Mouse (Mus musculus) stomach, embryonic 14.5 days (tissue): ENCODE data around the gene Tmem102. TPM values are rescaled to one million over a fixed set of nuclear protein-coding genes. Genes with fewer than 3 reads are reported as not detected.

Experiments used
- ATAC-seq: fragments of 200-750 bp; cut with Nextera tagmentation; 2 replicates; pipeline ENCODE4 v1.8.0; 2017; ENCODE audit warnings: low read depth, moderate TSS enrichment; ENCODE audit not compliant: insufficient number of reproducible peaks, insufficient read depth, low FRiP score
- H3K27ac ChIP-seq: fragments of 300-500 bp; sonication (generic); 2 replicates; pipeline ENCODE4 v1.5.1; 2014; ENCODE audit warnings: mild to moderate bottlenecking, low read length, moderate library complexity, mixed read lengths
- H3K27me3 ChIP-seq: fragments of 300-500 bp; sonication (generic); 2 replicates; pipeline ENCODE4 v1.6.1; 2014; ENCODE audit warnings: low read length, control low read depth, mixed read lengths; ENCODE audit not compliant: control insufficient read depth, insufficient read depth
- H3K36me3 ChIP-seq: fragments of 300-500 bp; sonication (generic); 2 replicates; pipeline ENCODE4 v1.6.1; 2014; ENCODE audit warnings: mild to moderate bottlenecking, control low read depth, low read length, moderate library complexity, mixed read lengths; ENCODE audit not compliant: control insufficient read depth, insufficient read depth
- H3K4me1 ChIP-seq: fragments of 300-500 bp; sonication (generic); 2 replicates; pipeline ENCODE4 v1.6.1; 2014; ENCODE audit warnings: low read length, control low read depth, mixed read lengths; ENCODE audit not compliant: control insufficient read depth, insufficient read depth
- H3K4me2 ChIP-seq: fragments of 300-500 bp; sonication (generic); replicated peaks from 2 replicates; pipeline ENCODE4 v1.6.1; 2014; ENCODE audit warnings: low read depth, low read length, control low read depth
- H3K4me3 ChIP-seq: fragments of 300-500 bp; sonication (generic); 2 replicates; pipeline ENCODE4 v1.5.1; 2014; ENCODE audit warnings: low read depth, low read length, control low read depth
- H3K9ac ChIP-seq: fragments of 300-500 bp; sonication (generic); replicated peaks from 2 replicates; pipeline ENCODE4 v1.6.1; 2014; ENCODE audit warnings: low read depth, mild to moderate bottlenecking, control low read depth, low read length, moderate library complexity, mixed read lengths
- H3K9me3 ChIP-seq: fragments of 300-500 bp; sonication (generic); 2 replicates; pipeline ENCODE4 v1.6.1; 2016; ENCODE audit warnings: low read depth, low read length, control low read depth; ENCODE audit not compliant: control insufficient read depth
- WGBS: fragments of 180-500 bp; shearing (Covaris S2); extraction: QIAGEN DNeasy Blood & Tissue Kit; methylation state at CpG from one replicate; pipeline ENCODE4 v1.1.7; 2014; 5-methylcytosine and 5-hydroxymethylcytosine counted together
- polyA plus RNA-seq: library from polyadenylated mRNA; unstranded; fragments of >200 nt; fragmentation: Nextera tagmentation; extraction: Ambion mirVana; gene quantifications from 2 replicates; pipeline ENCODE4 v1.2.1, GENCODE M21; 2014

Gene Tmem102
- polyA plus RNA-seq, 1 experiment from 2014 or later, result 12.2 TPM

- WGBS, result 7% methylated on average over 42 of the region's 48 CpGs
- H3K27ac ChIP-seq, result no peak overlapping the region
- peak overlapping the region; percentile 63 for H3K4me2 ChIP-seq
- peaks cover 28% of the 10 kb centered on the region for H3K4me1 ChIP-seq
- H3K4me3 ChIP-seq, result peak overlapping the region; percentile 33
- ATAC-seq, result no peak
- H3K9ac ChIP-seq, result peak overlapping the region; percentile 31
- no peaks in the 10 kb centered on the region for H3K9me3 ChIP-seq
- no peaks in the 10 kb centered on the region for H3K27me3 ChIP-seq
- H3K36me3 ChIP-seq, result peaks cover 20% of the 10 kb centered on the region; the same call in 1 of the 2 replicates
Measured at GRCm38 (mm10) chr11:69834001-69834549, 28.7 kb upstream of the Tmem102 start.

- Histone ChIP-seq H3K27ac (no peak overlapping the region), H3K27me3 (no peaks in the 10 kb centered on the region), H3K36me3 (peaks cover 23% of the 10 kb centered on the region; the same call in 1 of the 2 replicates), H3K9me3 (no peaks in the 10 kb centered on the region), H3K4me3 (peak overlapping the region; percentile 33), H3K4me1 (peaks cover 28% of the 10 kb centered on the region), H3K9ac (peak overlapping the region; percentile 31), H3K4me2 (peak overlapping the region; percentile 63)
- 65% methylated on average over 8 of the region's 8 CpGs for WGBS
- ATAC-seq, result no peak
Measured at GRCm38 (mm10) chr11:69833554-69833953, 28.1 kb upstream of the Tmem102 start.

GRCm38 (mm10) chr11:69828832-69829231 is 23.4 kb upstream of the Tmem102 start:
- H3K9ac ChIP-seq, result no peak overlapping the region
- WGBS, result 73% methylated on average over 5 of the region's 5 CpGs
- no peaks in the 10 kb centered on the region for H3K27me3 ChIP-seq
- no peak overlapping the region for H3K4me3 ChIP-seq
- H3K27ac ChIP-seq, result no peak overlapping the region
- H3K4me2 ChIP-seq, result no peak overlapping the region
- peaks cover 57% of the 10 kb centered on the region for H3K36me3 ChIP-seq
- no peak; the same call in 1 of the 2 replicates for ATAC-seq
- H3K9me3 ChIP-seq, result no peaks in the 10 kb centered on the region
- H3K4me1 ChIP-seq, result peaks cover 3% of the 10 kb centered on the region

GRCm38 (mm10) chr11:69823456-69823855 is 18.0 kb upstream of the Tmem102 start:
- H3K27ac ChIP-seq, result no peak overlapping the region
- H3K9ac ChIP-seq, result no peak overlapping the region
- H3K36me3 ChIP-seq, result peaks cover 34% of the 10 kb centered on the region
- ATAC-seq, result no peak
- H3K4me1 ChIP-seq, result no peaks in the 10 kb centered on the region
- H3K4me2 ChIP-seq, result no peak overlapping the region
- no peaks in the 10 kb centered on the region for H3K9me3 ChIP-seq
- no peak overlapping the region for H3K4me3 ChIP-seq
- WGBS, result 74% methylated on average over 2 of the region's 2 CpGs
- no peaks in the 10 kb centered on the region for H3K27me3 ChIP-seq

- Histone ChIP-seq H3K36me3 (peaks cover 22% of the 10 kb centered on the region), H3K27me3 (no peaks in the 10 kb centered on the region), H3K4me3 (no peak within 1 kb of the TSS), H3K9me3 (peaks cover 3% of the 10 kb centered on the region; the same call in 1 of the 2 replicates), H3K4me1 (no peaks in the 10 kb centered on the region), H3K9ac (no peak within 1 kb of the TSS), H3K27ac (no peak within 1 kb of the TSS), H3K4me2 (no peak within 1 kb of the TSS)
- WGBS, result 80% methylated on average over 3 of the region's 3 CpGs
- ATAC-seq, result no peak
Measured at GRCm38 (mm10) chr11:69822080-69822479, 16.7 kb upstream of the Tmem102 start, which contains the start of gene Spem1. Gene Spem1 (minus strand): TSS chr11:69822180.

- H3K4me2 ChIP-seq, result no peak overlapping the region
Measured at GRCm38 (mm10) chr11:69818871-69819270, 13.4 kb upstream of the Tmem102 start.

GRCm38 (mm10) chr11:69818365-69818764 is 12.9 kb upstream of the Tmem102 start, which contains the start of gene Spem2:
Gene Spem2 (minus strand): TSS chr11:69818465.
- Histone ChIP-seq H3K4me1 (no peaks in the 10 kb centered on the region), H3K27ac (no peak within 1 kb of the TSS), H3K9me3 (peaks cover 3% of the 10 kb centered on the region; the same call in 1 of the 2 replicates), H3K9ac (no peak within 1 kb of the TSS), H3K4me2 (no peak within 1 kb of the TSS), H3K27me3 (no peaks in the 10 kb centered on the region), H3K4me3 (no peak within 1 kb of the TSS), H3K36me3 (no peaks in the 10 kb centered on the region)
- ATAC-seq, result no peak
- 78% methylated on average over 2 of the region's 2 CpGs for WGBS

More at GRCm38 (mm10) chr11:69818871-69819270, 13.4 kb upstream of the Tmem102 start:
- Histone ChIP-seq H3K9ac (no peak overlapping the region), H3K36me3 (no peaks in the 10 kb centered on the region), H3K27ac (no peak overlapping the region), H3K4me1 (no peaks in the 10 kb centered on the region), H3K27me3 (no peaks in the 10 kb centered on the region), H3K9me3 (peaks cover 3% of the 10 kb centered on the region; the same call in 1 of the 2 replicates), H3K4me3 (no peak overlapping the region)
- no peak for ATAC-seq
- 92% methylated on average over 8 of the region's 8 CpGs for WGBS

GRCm38 (mm10) chr11:69816520-69816919 is 11.1 kb upstream of the Tmem102 start:
- Histone ChIP-seq H3K36me3 (no peaks in the 10 kb centered on the region), H3K4me1 (no peaks in the 10 kb centered on the region), H3K9me3 (peaks cover 3% of the 10 kb centered on the region; the same call in 1 of the 2 replicates), H3K4me2 (no peak overlapping the region), H3K4me3 (no peak overlapping the region), H3K9ac (no peak overlapping the region), H3K27me3 (no peaks in the 10 kb centered on the region), H3K27ac (no peak overlapping the region)
- no peak for ATAC-seq
- 91% methylated on average over 12 of the region's 12 CpGs for WGBS

- no peaks in the 10 kb centered on the region for H3K36me3 ChIP-seq
- ATAC-seq, result no peak
- no peaks in the 10 kb centered on the region for H3K27me3 ChIP-seq
- H3K4me2 ChIP-seq, result no peak within 1 kb of the TSS
- peaks cover 3% of the 10 kb centered on the region; the same call in 1 of the 2 replicates for H3K9me3 ChIP-seq
- no peak within 1 kb of the TSS for H3K4me3 ChIP-seq
- WGBS, result 49% methylated on average over 10 of the region's 10 CpGs
- no peaks in the 10 kb centered on the region for H3K4me1 ChIP-seq
- no peak within 1 kb of the TSS for H3K9ac ChIP-seq
- no peak within 1 kb of the TSS for H3K27ac ChIP-seq
Measured at GRCm38 (mm10) chr11:69815155-69815554, 9.7 kb upstream of the Tmem102 start, which contains the start of gene Gm39566. Gene Gm39566 (minus strand): TSS chr11:69815298.
